Mouse (Mus musculus): Measurements from ENCODE around the gene Bmp4.

Gene Bmp4

DNA sequence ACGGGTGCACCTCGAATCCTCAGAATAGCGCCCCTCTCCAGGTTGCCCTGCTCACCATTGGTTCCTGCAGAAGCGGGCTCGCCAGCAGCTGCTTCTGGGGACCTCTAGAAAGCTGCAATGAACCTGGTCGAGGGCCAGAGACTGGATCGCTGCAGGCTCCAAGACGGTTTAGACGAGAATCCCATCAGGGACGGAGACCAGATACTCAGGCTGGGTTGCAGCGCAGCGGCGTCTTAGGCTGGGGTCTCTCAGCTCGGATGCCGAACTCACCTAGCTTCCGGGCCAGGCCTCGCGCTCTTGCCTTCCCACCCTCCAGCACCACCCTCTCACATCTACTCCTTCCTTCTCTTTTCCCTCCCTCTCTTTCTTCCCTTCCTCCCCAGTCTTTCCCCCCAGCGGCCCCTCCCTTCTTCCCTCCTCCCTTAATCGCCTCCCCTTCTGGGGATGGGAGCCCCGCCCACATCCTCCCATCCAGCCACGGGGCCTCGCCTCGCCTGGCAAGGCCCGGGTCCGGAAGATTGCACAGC lies at the start of gene Bmp4:
Gene Bmp4, minus strand, starts transcription at position 421 of the 527 bp plus-strand sequence.
- peak; percentile 74 for DNase-seq (ENCODE audit: low spot score)

DNA sequence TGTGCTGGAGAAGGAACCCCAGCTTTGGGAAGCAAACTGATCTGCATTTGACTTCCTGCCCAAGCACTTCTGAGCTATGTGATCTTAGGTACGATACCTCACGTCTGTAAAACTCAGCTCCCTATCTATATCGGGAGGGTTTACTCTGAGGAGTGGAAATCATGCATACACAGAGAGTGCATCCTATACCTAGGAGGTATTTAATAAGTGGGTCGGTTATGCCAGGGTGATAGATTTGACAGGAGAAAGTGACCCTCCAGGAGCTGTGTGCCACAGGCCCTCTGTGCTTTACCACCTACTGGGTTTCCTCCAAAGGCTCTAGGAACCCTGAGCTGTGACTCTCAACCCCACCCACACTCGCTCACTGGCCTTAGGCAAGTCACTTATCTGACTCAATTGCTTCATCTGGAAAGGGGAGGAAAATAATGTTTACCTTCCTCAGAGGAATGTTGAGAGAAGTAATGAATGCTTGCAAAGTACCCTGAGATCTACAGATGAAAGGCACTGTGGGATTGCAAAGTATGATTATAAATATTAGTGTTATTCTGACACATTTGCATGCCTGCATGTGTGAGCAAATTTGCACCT lies 49.1 kb upstream of the Bmp4 start:
- no peak for DNase-seq (ENCODE audit: low spot score)

DNA sequence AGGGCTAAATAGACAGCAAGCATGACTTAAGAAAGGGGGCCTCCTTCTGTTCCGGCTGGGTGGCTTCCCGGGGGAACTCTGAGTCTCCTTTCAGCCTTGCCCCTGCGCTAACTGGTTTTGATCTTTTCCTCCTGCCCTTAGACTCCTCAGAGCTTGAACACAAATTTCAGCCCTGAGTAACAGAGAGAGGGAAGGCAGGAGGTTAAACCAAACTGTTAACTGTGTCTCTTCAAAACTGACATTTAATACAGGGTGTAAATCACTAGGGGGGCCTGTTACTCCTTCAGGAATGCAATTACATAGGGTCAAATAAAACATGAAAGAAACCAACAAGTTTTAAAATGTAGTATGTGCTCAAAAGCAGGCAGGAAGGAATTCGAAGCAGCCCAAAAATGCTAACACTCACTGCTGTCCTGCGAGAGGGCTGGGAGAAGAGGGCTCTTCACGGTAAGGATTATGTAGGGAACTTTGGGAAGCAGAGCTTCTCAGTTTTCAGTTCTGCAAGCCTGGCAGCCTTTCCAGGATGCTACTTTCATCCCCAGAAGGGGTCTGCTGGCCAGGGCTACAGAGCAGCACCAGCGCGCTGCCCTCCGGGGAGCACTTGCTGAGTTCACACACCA lies 46.1 kb upstream of the Bmp4 start:
- peak; percentile 58 for DNase-seq (ENCODE audit: low spot score)

DNA sequence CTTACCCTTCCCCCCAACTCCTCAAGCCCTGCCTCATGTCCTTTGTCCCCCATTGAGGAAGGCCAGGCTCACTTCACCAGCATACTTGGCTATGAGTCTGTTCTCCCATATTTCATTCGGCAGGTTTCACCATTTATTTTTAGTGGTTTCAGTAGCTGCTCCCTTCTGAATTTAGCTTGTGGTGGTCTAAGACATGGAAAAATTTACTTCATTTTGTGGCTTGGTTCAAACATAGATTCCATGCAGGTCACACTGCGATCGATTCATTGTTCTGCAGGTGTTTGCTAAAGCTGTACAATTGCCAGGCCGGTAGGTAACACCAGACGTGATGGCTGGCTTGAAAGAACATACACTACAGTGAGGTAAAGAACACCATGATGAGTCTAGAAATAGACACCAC lies 39.8 kb upstream of the Bmp4 start:
- DNase-seq (ENCODE audit: low spot score): no peak

DNA sequence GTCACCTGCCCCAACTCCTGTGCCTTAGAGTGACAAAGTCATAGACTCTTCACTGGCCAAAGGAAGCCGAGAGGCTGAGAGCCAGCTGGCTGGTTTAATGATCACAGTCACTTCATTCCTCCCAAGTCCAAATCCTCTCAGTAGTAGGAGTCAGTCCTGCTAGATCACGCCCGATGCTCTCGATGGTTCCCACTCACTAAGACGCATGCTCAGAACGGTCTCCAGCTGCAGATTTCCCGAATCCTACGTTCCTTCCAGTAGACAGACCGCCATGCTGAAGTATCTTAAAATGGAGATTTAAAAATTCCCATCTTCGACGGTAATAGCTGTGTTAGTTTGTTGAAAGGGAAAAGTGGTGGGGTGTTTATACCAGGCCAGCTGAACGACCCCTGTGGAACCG lies 36.8 kb upstream of the Bmp4 start:
- DNase-seq (ENCODE audit: low spot score): no peak

DNA sequence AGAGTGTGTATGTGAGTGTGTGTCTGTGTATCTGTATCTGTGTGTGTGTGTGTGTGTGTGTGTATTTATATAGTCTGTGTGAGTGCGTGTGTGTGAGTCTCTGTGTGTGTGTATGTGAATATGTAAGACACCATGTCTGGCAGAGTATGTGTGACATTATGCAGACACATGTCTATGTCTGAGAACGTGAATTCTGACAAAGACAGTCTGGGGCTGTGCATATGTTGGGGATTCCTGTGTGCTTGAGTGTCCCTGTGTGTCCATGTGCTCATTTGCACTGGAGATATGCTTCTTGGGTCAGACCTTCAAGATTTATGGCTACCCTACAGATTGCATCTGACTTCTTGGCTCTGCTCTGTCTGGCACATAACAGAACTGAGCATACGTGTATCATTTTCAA lies 31.4 kb upstream of the Bmp4 start:
- DNase-seq (ENCODE audit: low spot score): no peak

DNA sequence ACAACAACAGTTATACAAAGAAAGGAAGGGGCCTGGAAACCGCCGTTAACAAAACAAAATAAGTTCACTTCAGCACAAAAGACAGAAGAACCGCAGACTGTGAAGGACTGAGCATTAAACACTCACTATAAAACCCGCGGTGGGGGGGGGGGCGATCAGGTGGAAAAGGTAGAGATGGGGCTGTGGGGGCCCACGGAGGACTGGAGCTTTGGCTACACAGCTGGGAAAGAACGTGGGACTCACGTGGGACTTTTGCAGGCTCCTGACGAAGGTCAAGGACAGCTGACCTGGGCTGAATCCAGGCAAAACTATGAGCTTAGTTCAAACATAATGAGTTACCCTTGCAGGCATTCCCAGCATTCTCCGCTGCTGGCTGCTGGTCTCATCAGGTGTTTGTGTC lies 28.8 kb upstream of the Bmp4 start:
- peak; percentile 39 for DNase-seq (ENCODE audit: low spot score)

DNA sequence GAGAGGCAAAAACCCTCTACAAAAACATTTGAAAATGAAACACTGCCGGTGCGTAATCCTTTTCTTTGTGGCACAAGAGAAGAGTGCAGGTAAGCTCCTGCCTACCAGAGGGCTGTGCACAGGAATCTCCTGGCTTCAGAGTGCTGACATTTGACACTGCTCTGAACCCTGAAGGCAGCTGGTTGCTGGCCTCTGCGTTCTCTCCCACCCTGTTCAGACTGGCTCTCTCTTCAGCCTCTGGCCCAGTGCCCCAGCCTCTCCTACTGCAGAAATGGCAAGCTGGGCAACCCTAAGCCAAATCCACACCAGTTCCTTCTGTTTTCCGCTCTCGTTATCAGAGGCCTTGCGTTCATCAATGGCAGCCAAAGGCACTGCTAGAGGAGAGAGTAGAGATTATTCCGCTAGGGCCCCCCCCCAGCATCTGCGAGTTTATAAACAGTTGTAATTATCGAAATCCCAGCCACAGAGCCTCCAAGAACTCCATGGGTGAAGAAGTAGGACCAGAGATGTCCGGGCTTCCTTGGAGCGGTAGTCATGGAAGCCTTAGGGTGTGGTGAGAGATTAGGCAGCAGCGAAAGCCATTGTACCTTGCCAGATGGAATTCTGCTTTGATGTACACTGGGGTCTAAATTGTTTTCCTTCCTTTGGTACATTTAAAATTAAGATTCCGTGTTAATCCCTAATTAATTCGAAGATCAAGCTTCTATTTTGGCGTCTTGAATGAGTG lies 28.1 kb upstream of the Bmp4 start:
- DNase-seq (ENCODE audit: low spot score): peak; percentile 64

DNA sequence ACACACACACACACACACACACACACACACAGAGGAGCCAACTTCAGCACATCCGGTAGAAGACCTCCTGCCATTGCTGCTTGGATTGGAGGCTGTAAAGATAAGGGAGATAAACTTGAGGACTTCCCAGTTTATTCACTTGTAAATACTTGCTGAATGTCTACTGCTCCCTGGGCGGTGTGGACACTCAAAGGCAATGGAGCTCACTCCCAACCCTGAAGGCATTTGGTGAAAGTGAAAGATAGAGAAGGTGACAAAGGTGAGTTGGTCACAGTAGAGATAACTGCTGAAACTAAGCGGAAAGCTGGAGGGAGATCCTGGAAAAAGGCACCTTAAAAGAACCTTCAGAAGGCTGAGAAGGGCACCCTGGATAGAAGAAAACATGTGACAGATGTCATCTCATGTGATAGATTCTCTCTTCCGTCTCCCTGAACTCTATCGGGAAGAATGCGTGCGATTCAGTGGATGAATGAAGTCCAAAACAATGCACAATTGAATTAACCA lies 22.1 kb upstream of the Bmp4 start:
- DNase-seq (ENCODE audit: low spot score): no peak

DNA sequence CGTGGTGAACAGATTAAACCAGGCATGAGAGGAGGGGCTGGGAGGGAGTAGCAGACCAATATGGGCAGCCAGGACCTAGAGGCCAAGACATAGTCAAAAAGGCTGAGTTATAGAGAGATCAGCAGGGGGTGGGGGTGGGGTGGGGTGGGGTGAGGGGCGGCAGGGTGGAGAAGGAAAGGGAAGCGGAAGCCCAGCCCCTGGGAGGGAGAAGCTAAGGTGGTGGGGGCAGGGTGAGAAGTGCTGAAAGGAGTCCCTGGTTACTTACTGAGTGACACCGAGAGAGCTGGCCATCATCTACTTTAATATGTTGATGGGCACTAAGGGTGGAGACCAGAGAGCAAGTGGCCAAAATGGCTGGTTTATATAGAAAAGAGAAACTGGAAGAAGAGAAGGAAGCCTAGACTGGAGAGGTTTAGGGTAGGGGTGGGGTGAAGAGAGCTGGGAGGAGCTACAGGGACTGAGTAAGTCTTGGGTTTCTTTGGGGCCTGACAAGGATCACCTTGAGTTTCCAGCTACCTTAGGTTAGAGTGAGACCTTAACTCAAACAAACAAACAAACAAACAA lies 20.2 kb upstream of the Bmp4 start:
- DNase-seq (ENCODE audit: low spot score): no peak

DNA sequence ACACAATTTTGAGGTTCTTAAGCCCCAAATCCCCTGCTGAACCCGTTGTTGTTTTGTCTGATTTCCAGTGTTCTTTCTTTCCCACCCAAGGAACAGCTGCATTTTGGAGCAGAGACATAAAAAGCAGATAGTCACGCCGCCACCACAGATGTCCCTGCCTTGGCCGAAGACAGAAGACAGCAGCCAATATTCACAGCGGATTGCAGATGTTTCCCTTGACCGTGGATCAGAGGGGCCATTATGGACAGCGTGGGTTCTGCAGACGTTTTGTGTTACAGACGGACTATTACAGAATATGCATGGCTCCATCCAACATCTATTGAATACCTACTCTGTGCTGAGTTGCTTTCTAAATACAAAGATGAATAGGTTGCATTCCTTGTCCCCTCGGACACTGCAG lies 18.5 kb upstream of the Bmp4 start:
- DNase-seq (ENCODE audit: low spot score): no peak

DNA sequence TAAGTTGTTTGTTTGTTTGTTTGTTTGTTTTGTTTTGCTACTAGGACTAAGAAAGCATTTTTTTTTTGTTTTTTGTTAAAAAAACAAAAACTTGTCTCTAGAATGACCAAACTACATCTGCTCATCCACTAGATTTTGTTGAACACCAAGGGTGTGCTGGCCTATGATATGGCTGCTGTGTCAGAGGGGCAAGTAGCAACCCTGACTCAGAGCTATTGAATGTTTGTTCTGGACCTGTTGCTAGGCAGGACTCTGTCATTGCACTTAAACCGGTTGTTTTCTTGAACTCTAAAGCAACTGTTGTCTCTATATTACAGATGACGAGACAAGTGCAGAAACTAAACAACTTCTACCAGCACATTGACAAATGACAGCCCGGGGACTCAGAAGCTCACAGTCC lies 17.9 kb upstream of the Bmp4 start:
- DNase-seq (ENCODE audit: low spot score): no peak

DNA sequence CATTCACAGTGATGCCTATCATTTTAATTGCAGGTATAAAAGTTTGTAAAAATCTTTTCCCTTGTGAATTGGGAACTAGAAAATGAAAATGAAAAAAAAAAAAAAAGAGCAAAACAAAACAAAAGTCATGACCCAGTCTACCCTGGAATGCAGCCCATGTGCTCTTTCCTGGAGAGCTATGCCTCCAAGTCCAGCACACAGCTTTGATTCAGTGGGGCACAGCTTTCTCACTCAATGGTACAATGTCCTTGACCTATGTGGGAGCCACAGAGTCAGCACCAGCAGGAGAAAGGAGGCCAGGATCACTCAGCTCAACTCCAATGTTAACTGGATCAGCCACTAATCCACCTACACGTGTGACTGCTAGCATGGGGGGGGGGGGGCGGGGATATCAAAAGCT lies 9.5 kb upstream of the Bmp4 start:
- DNase-seq (ENCODE audit: low spot score): no peak

DNA sequence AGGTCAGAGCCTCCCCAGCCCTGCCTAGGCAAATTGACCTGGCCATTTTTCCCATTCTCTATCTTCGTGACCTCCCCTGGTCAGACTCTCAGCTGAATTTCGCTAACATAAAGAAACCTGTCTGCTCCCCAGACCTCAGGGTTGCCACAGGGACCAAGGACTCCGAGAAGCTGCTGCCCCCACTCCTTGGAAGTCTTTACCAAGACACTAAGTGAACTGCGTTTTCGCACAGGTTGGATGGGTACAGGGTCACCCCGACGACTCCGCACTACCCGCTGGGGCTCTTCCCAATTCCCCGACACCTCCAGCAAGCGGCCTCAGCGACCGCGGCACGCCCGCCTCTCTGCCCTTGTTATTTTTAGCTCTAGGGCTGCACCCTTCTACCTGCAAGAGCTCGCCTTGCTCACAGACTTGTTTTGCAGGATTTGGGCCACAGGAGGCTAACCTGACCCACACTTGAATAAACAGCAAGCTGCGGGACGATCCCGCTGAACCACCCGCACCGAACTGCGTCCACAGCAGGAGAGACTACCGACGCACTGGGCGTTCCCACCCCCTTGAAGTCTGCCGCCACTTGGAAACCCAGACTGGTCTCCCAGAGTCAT lies 7.7 kb upstream of the Bmp4 start:
- DNase-seq (ENCODE audit: low spot score): peak; percentile 41

DNA sequence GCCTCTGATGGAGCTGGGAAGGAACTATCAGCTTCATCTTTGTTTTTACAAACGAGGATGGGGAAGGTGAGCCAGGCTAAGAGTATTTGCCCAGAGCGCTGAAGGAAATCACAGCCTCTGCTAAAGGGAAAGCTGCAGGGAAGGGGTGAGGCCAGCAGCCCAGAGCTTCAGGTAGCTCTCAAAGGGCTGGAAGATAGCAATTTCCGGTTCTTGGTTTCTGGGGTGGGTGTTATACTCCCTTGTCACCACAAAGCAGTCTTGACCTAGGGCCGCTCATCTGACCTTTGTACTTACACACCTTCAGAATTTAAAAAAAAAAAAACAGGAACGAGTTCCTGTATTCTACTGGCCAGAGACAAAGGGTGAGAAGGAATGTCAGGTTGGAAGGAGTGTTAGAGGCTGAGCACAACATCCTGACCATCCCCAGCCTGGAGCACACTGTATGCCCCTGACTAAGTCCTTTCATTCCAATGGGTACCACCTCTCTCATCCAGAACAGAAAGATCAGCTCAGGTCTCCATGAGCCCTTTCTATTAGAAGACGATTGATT lies 1.2 kb upstream of the Bmp4 start:
- no peak for DNase-seq (ENCODE audit: low spot score)

DNA sequence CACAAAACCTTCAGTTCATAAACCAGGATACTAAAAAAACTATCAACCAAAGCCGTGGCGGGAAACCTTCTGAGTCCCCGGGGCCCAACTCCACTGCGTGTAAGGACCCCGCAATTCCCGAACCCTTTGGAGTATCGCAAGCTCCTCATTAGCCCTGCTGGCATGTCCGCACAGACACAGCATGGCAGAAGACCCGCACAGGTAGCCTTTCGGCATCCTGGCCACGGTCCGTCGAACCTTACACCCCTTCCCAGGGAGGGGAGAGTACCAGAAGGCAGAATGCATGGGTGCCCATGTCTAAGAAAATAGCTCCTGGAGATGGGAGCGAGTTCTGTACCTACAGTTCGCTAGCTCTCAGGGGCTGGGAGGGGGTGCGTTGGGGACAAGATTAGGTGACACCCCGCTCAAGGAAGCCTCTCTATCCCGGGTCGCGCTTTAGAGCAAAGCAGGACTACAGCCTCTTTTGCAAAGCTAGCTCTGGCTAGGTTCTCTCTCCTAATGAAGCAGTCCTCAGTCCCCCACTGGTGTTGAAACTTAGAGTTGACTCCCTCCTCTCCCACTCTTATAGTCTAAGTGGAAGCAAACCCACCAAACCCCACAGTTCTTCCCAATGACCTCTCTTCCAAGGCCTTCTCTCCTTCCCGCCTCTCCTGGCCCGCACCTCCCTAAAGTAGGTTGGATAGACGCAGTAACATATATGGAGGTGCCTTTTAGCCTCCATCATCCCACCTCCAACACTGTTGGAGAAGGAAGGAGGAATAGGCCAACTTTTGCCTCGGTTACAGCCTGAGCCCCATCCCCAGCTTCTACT lies 826 bp downstream of the Bmp4 start:
- DNase-seq (ENCODE audit: low spot score): peak; percentile 10

DNA sequence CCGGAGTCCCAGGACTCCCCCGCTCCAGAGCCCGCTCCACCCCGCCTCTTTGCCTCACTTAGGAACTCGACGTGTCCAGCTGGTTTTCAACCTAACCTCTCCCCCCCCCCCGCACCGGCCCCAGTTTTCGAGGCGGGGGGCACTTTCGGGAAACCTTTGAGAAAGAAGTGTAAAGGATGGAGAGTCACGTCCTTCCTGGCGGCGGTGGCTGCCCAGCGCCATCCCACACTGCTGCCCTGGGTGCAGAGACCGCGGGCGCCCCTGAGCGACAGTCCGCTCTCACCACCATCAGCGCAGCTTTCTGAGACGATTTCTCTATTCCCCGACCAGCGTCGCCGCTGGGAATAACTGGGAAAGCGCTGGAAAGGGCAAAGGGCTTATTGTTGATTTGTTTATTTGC lies 1.8 kb downstream of the Bmp4 start:
- peak; percentile 74 for DNase-seq (ENCODE audit: low spot score)

DNA sequence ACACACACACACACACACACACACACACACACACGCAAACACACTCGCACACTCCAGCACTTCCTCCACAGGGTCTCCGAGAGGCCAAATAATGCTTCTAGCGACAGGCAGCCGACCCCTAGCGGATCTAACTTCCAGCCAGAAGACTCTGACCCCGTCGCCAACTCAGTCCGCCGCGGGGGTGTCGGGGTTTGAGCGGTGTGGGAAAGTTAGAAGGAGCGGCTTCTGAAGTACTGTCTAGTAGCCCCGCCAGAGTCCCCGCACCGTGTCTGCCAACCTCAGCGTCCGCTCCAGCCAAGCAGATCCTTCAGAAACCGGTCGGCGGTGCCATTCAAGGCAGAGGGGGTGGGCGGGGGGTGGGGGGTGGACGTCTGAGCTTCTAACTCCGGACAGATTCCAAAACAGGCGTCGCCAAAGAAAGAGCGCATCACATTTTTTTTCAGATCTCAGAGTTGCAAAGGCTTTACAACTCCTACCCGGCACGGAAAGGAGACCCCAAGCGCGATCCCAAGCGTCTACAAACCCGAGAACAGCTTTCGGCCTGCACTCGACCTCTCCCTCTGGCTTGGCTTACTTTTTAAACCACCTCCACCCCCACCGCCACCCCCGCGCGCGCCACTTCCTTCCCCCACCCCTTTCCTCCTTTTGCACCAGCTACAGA lies 2.5 kb downstream of the Bmp4 start:
- peak; percentile 74 for DNase-seq (ENCODE audit: low spot score)

DNA sequence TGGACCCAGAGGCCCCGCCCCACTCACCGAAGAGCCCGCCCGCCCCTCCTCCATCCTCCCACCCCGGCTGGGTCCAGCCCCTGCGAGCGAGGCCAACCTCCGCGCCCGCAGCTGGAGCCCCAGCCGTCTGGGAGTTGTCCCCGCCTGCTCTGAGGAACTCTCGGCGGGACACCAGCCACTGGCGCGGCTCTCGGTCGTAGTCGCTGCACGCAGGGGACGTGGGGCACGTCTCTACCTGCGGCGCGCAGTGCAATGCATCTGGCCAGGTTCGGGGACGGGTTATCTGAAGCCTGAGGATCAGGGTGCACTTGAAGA lies 3.2 kb downstream of the Bmp4 start:
- peak; percentile 86 for DNase-seq (ENCODE audit: low spot score)

DNA sequence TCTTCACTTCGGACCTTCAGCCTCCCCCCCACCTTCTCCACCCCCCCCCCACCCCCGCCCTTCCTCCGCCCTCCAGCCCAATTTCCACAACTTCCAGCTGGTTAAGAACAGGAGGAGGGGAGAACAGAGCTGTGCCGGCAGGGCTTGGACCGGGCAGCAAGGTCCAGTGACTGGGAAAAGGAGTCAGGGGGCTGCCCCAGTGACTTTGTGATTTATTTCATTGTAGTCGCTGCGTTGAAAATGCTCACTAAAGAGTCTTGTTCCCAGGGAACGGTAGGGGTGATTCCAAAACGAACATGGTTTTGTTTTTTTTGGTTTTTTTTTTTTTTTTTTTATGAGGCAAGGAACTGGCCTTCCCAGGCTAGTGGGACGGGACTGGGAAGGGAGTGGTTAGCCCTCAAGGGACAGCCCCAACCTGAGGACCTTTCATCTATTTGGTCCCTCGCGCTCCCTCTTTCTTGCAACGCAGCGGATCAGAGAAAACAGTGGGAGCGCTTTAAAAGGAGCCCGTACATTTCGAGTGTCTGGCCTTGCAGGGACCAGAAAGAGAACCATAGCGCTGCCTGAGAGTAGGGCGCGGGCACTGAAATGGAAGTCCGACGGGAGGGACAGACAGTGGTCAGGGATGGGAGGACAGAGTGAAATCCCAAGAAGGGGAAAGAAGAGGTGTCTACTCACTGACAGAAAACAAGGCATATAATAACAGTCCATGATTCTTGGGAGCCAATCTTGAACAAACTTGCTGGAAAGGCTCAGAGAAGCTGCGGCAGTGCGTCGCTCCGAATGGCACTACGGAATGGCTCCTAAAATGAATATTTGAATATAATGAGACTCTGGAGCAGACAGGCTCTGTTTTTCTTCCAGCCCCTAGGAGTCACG lies 3.8 kb downstream of the Bmp4 start:
- peak; percentile 49 for DNase-seq (ENCODE audit: low spot score)
